Mouse (Mus musculus) forebrain, postnatal 0 days (tissue): Measurements from ENCODE around the gene Sucnr1. TPM values are rescaled to one million over a fixed set of nuclear protein-coding genes. Genes with fewer than 3 reads are reported as not detected.
"Not testable (repeated sequence)": the region's sequence is repeated elsewhere in the genome, so short reads cannot be mapped to it uniquely, and the experiment has no call there.

Experiments
- ATAC-seq: fragments of 200-750 bp; cut with Nextera tagmentation; 2 replicates; pipeline ENCODE4 v1.8.0; 2017; ENCODE audit warnings: mild to moderate bottlenecking, moderate library complexity
- DNase-seq: peaks from one replicate; pipeline ENCODE4 v3.0.0-alpha.2; 2015
- H3K27ac ChIP-seq: fragments of 300-500 bp; sonication (generic); 2 replicates; pipeline ENCODE4 v1.5.1; 2014; ENCODE audit warnings: low read depth, mild to moderate bottlenecking, antibody characterized with exemption, low read length, moderate library complexity, mixed read lengths
- H3K27me3 ChIP-seq: fragments of 300-500 bp; sonication (generic); 2 replicates; pipeline ENCODE4 v1.6.1; 2014; ENCODE audit warnings: mild to moderate bottlenecking, low read length, mixed read lengths; ENCODE audit not compliant: insufficient read depth
- H3K36me3 ChIP-seq: fragments of 300-500 bp; sonication (generic); 2 replicates; pipeline ENCODE4 v1.6.1; 2014; ENCODE audit warnings: mild to moderate bottlenecking, moderate library complexity; ENCODE audit not compliant: insufficient read depth
- H3K4me1 ChIP-seq: fragments of 300-500 bp; sonication (generic); 2 replicates; pipeline ENCODE4 v1.6.1; 2014; ENCODE audit warnings: antibody characterized with exemption; ENCODE audit not compliant: insufficient read depth
- H3K4me2 ChIP-seq: fragments of 300-500 bp; sonication (generic); 2 replicates; pipeline ENCODE4 v1.6.1; 2014; ENCODE audit warnings: low read depth, mild to moderate bottlenecking, moderate library complexity
- H3K4me3 ChIP-seq: fragments of 300-500 bp; sonication (generic); 2 replicates; pipeline ENCODE4 v1.5.1; 2014; ENCODE audit warnings: low read depth, low read length, mixed read lengths
- H3K9ac ChIP-seq: fragments of 300-500 bp; sonication (generic); 2 replicates; pipeline ENCODE4 v1.6.1; 2014; ENCODE audit warnings: mild to moderate bottlenecking
- H3K9me3 ChIP-seq: fragments of 300-500 bp; sonication (generic); 2 replicates; pipeline ENCODE4 v1.6.1; 2016; ENCODE audit warnings: low read length
- CTCF ChIP-seq: sonication (generic); IDR thresholded peaks from 2 replicates; pipeline ENCODE4 v1.5.1; 2016; ENCODE audit warnings: antibody characterized with exemption, control low read depth, low read depth
- WGBS: fragments of 180-500 bp; shearing (Covaris S2); extraction: QIAGEN DNeasy Blood & Tissue Kit; methylation state at CpG from one replicate; pipeline ENCODE4 v1.1.7; 2014; 5-methylcytosine and 5-hydroxymethylcytosine counted together
- polyA plus RNA-seq: library from polyadenylated mRNA; unstranded; fragments of >200 nt; fragmentation: Nextera tagmentation; extraction: Ambion mirVana; gene quantifications from 2 replicates; pipeline ENCODE4 v1.2.1, GENCODE M21; 2015
- total RNA-seq: library from RNA; depleted of rRNA; stranded (reverse); fragments of >200 nt; gene quantifications from 2 replicates; pipeline ENCODE4 v1.2.3, GENCODE M21; 2014

Sucnr1 gene
- total and polyA plus RNA-seq, 2 experiments from 2014 or later, result not detected

DNA sequence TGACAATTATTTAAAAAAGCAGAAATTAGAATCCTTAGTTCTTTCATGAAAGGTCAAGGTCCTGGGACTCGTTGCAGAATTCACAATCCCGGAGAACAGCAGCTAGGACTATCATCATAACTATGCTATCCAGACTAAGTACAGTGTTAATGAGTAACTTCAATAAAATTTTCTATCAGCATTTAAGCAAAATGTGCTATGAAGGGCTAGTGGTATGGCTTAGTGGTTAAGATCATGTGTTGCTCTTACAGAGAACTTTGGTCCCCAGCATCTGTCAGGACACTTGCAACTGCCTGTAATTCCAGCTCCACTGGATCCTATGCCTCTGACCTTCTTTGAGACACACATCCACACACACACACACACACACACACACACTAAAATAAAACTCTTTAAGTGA lies 15.8 kb downstream of the Sucnr1 start:
- Histone ChIP-seq H3K4me2 (no peak overlapping the region), H3K9me3 (no peaks in the 10 kb centered on the region), H3K27ac (no peak overlapping the region), H3K4me1 (no peaks in the 10 kb centered on the region), H3K4me3 (no peak overlapping the region), H3K27me3 (no peaks in the 10 kb centered on the region), H3K36me3 (no peaks in the 10 kb centered on the region), H3K9ac (no peak overlapping the region)
- DNase-seq (no peak), ATAC-seq (no peak)
- WGBS, result 86% methylated on average over 2 of the region's 2 CpGs
- TF ChIP-seq CTCF, result no peak

DNA sequence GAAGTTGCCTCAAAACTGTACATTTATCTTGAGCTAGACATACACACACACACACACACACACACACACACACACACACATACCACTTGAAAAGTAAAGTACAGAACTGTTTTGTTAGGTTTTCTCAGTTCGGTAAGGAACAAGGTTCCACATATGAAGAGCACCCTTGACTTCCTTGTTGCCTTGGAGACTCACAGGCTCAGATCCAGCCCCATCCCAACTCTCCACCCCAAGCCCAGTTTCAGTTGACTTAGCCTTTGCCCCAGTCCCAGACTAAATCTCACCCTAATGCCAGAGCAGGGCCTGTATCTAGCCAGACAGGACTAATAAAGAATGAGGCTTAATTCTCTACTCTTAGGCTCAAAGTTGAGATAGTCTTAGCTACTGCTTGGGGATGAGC lies 16.9 kb downstream of the Sucnr1 start:
- H3K27ac ChIP-seq, result no peak overlapping the region
- ATAC-seq (no peak), DNase-seq (no peak)
- H3K9ac ChIP-seq, result no peak overlapping the region
- no peaks in the 10 kb centered on the region for H3K4me1 ChIP-seq
- no peaks in the 10 kb centered on the region for H3K36me3 ChIP-seq
- H3K27me3 ChIP-seq, result no peaks in the 10 kb centered on the region
- 87% methylated on average over 1 of the region's 1 CpGs for WGBS
- no peak for TF ChIP-seq CTCF
- H3K4me2 ChIP-seq, result no peak overlapping the region
- no peaks in the 10 kb centered on the region for H3K9me3 ChIP-seq
- no peak overlapping the region for H3K4me3 ChIP-seq

DNA sequence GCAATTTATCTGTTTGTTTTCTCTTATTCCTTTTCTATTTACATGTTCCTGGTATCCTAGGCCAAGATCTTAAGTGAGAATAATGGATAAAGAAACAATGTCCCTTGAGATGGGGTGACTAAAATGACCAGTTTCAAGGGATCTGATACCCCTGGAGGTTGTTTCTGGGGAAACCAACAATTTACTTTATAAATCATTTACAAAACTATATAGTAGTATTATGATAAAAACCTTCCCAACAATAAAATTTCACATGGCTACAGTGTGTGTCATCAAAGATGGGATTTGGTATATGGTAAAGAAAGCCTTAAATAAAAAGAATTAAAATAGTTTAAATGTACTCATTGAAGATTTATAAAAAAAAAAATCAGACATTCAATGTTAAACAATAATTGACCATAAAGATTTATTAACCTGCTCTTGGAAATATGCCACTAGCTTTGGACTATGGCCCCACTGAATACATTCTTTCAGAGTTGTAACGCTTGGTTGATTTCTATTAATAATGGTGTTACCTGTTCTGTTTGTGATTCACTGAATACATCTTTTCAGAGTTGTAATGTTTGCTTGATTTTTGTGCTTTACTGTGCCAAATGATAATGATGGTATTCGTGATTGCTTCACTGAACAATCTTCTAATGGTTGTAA lies 22.9 kb downstream of the Sucnr1 start:
- Histone ChIP-seq H3K9me3 (no peaks in the 10 kb centered on the region), H3K9ac (no peak overlapping the region), H3K4me1 (no peaks in the 10 kb centered on the region), H3K27me3 (no peaks in the 10 kb centered on the region), H3K4me2 (no peak overlapping the region), H3K4me3 (no peak overlapping the region), H3K27ac (no peak overlapping the region), H3K36me3 (no peaks in the 10 kb centered on the region)
- ATAC-seq (no peak), DNase-seq (no peak)
- no peak for TF ChIP-seq CTCF
- WGBS, result 57% methylated on average over 2 of the region's 2 CpGs

DNA sequence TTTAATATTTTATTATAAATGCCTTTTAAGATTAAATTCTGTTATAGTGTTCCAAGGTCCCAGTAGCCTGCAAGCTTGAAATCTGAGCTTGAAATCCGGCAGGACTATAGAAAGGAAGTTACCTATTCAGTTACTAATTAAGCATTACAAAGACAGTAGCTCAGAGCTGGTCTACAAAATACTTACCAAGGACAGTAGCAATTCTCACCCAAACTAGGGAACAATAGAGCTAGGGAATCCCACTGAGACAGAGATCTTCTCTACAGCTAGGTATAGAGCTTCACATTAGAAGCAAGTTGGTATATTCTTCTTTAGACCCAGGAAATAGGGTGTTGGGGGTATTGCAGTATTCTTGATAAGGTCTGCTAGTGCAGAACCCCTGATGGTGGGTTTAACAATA lies 24.8 kb downstream of the Sucnr1 start:
- ATAC-seq, DNase-seq, H3K27me3 ChIP-seq, H3K4me2 ChIP-seq, H3K4me3 ChIP-seq, H3K4me1 ChIP-seq, H3K27ac ChIP-seq, H3K9me3 ChIP-seq, H3K36me3 ChIP-seq, H3K9ac ChIP-seq: not testable (repeated sequence)
- 57% methylated on average over 1 of the region's 1 CpGs for WGBS

DNA sequence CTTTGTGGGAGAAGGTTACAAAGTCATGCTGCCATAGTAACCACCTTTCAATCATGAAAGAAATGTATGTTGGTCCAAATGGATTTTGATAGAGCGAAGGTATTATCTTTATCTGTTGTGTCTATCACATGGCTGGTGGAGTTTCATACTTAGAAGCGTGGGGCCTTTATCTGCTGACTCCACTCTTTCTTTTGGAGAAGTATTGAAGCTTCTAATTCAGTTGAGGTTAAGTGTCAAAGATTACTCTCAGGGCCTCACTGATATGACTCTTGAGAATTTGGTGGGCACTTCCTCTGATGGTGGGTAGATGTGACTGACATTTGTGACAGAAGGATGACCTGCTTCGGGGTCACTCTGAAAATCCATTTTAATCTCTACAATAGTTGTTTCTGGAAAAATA lies 26.1 kb downstream of the Sucnr1 start:
- 87% methylated on average over 3 of the region's 3 CpGs for WGBS

DNA sequence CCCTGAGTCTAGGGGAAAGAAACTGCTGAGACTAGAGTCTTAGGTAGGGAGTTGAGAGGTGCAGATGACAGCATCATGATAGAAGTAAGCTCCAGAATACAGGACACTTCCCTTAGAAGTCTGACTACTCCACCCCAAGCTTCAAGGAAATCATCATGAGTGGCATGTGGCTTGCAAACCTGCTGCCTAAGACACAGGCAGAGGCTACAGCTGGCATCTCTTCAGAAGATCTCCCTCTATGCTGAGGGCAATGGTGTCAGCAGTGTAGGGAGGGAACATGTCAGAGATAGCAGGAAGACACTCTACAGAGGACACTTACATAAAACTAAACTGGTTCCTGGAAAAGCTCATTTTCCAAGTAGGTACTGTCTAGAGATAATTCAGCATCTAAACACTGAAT lies 27.1 kb downstream of the Sucnr1 start:
- no peaks in the 10 kb centered on the region for H3K36me3 ChIP-seq
- H3K27me3 ChIP-seq, result no peaks in the 10 kb centered on the region
- H3K4me2 ChIP-seq, result no peak overlapping the region
- H3K9ac ChIP-seq, result no peak overlapping the region
- no peak overlapping the region for H3K4me3 ChIP-seq
- H3K9me3 ChIP-seq, result no peaks in the 10 kb centered on the region
- H3K27ac ChIP-seq, result no peak overlapping the region
- no peak for ATAC-seq
- no peak for TF ChIP-seq CTCF
- DNase-seq, result no peak
- H3K4me1 ChIP-seq, result no peaks in the 10 kb centered on the region

More for the DNA sequence above, 26.1 kb downstream of the Sucnr1 start:
- Histone ChIP-seq H3K9me3 (no peaks in the 10 kb centered on the region), H3K27me3 (no peaks in the 10 kb centered on the region), H3K9ac (no peak overlapping the region), H3K4me2 (no peak overlapping the region), H3K4me1 (no peaks in the 10 kb centered on the region), H3K27ac (no peak overlapping the region), H3K36me3 (no peaks in the 10 kb centered on the region), H3K4me3 (no peak overlapping the region)
- ATAC-seq (no peak), DNase-seq (no peak)
- no peak for TF ChIP-seq CTCF

DNA sequence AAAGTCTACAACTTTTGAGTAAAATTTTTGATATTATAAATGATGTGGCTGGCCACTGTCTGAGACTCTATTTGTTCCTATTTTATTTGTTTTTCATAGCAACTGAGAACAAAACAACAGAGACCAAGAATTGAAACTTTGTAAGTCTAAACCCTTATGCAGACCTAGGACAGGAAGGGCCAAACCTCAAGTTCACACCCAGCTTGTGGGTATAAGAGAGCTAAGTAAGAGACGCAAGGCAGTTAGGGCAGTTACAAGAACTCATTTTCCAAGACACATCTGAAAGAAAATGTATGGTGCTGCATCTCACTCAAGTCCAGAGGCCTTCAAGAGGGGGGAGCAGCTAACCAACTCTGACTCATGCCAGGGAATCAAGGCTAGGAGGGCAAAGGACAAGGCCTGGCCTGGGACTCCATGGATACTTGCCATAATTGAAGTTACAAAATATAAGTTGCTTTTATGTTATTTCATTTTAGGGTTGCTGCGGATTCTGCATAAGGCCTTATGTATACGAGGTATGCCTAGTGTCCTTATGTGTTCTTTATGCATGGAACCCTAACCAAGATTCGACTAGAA lies 29.6 kb downstream of the Sucnr1 start:
- no peak for TF ChIP-seq CTCF
- Histone ChIP-seq H3K4me1 (no peaks in the 10 kb centered on the region), H3K4me3 (no peak overlapping the region), H3K36me3 (no peaks in the 10 kb centered on the region), H3K27me3 (no peaks in the 10 kb centered on the region), H3K9ac (no peak overlapping the region), H3K4me2 (no peak overlapping the region), H3K27ac (no peak overlapping the region), H3K9me3 (no peaks in the 10 kb centered on the region)
- 87% methylated on average over 4 of the region's 4 CpGs for WGBS
- DNase-seq (no peak), ATAC-seq (no peak)
